Mouse (Mus musculus) thymus, adult 2 months (tissue): ENCODE measurements around the gene AC134908.4. TPM values are rescaled to one million over a fixed set of nuclear protein-coding genes. Genes with fewer than 3 reads are reported as not detected.

Experiments used
- DNase-seq: peaks from one replicate; pipeline ENCODE4 v3.0.0; 2021
- H3K27ac ChIP-seq: fragments of 200-500 bp; 2 replicates; pipeline ENCODE4 v1.5.1; 2012; ENCODE audit warnings: low read length, control low read depth; ENCODE audit not compliant: control insufficient read depth, insufficient read depth
- H3K27me3 ChIP-seq: fragments of 200-500 bp; 2 replicates; pipeline ENCODE4 v1.6.1; 2012; ENCODE audit warnings: mild to moderate bottlenecking, low read length, moderate library complexity, mixed read lengths; ENCODE audit not compliant: control insufficient read depth, insufficient read depth
- H3K36me3 ChIP-seq: fragments of 200-500 bp; 2 replicates; pipeline ENCODE4 v1.6.1; 2012; ENCODE audit warnings: mild to moderate bottlenecking, low read length, moderate library complexity; ENCODE audit not compliant: control insufficient read depth, insufficient read depth
- H3K4me1 ChIP-seq: fragments of 200-500 bp; replicated peaks from 2 replicates; pipeline ENCODE4 v1.6.1; 2012; ENCODE audit warnings: low read length; ENCODE audit not compliant: control insufficient read depth, insufficient read depth
- H3K4me3 ChIP-seq: fragments of 200-500 bp; 2 replicates; pipeline ENCODE4 v1.5.1; 2012; ENCODE audit warnings: mild to moderate bottlenecking, low read length, control low read depth, moderate library complexity; ENCODE audit not compliant: control insufficient read depth, insufficient read depth
- CTCF ChIP-seq: fragments of 200-500 bp; IDR thresholded peaks from 2 replicates; pipeline ENCODE4 v1.5.1; 2012; ENCODE audit warnings: mild to moderate bottlenecking, control low read depth, low read length, moderate library complexity, borderline replicate concordance; ENCODE audit not compliant: control insufficient read depth, poor library complexity, insufficient read depth; ENCODE audit errors: extremely low read depth
- POLR2A ChIP-seq: fragments of 200-500 bp; IDR thresholded peaks from 2 replicates; pipeline ENCODE4 v1.6.1; 2012; ENCODE audit warnings: mild to moderate bottlenecking, low read length, control low read depth, moderate library complexity; ENCODE audit not compliant: control insufficient read depth, poor library complexity, insufficient read depth; ENCODE audit errors: extremely low read depth
- WGBS: fragments of 180-500 bp; shearing (Covaris S2); methylation state at CpG from one replicate; pipeline ENCODE4 v1.1.7; 2018; 5-methylcytosine and 5-hydroxymethylcytosine counted together
- polyA plus RNA-seq: library from polyadenylated mRNA; depleted of rRNA; stranded (reverse); fragments of >200 nt; gene quantifications from 2 replicates; pipeline ENCODE4 v1.2.3, GENCODE M21; 2012

AC134908.4 gene
- polyA plus RNA-seq, 1 experiment: 1.1 TPM

GRCm38 (mm10) chr17:25781339-25781738 is 14.1 kb downstream of the AC134908.4 start:
- H3K36me3 ChIP-seq: no peaks in the 10 kb centered on the region; the same call in 1 of the 2 replicates

DNA sequence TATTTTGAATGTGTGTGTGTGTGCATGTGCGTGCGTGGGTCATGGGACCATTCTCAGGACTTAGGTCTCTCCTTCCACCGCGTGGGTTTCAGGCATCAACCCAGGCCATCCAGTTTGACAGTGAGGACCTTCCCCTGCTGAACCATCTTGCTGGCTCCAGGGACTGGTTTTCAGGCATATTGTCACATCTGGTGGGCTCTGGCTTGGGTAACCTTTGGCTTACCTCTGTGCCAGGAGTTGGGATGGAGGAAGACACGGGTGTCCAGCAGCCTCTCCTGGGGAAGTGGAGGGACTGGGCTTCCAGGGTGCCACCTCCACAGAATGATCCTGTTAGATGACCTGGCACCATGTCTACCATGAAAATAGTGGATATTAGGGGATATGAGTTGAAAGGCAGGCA is 17.5 kb downstream of the AC134908.4 start:
- WGBS: 96% methylated on average over 5 of the region's 5 CpGs
- peaks cover 8% of the 10 kb centered on the region for H3K4me1 ChIP-seq
- TF ChIP-seq POLR2A: no peak
- no peak for TF ChIP-seq CTCF
- H3K36me3 ChIP-seq: no peaks in the 10 kb centered on the region; the same call in 1 of the 2 replicates
- H3K4me3 ChIP-seq: no peak overlapping the region
- DNase-seq: no peak
- H3K27me3 ChIP-seq: no peaks in the 10 kb centered on the region
- H3K27ac ChIP-seq: no peak overlapping the region

More at GRCm38 (mm10) chr17:25781339-25781738, 14.1 kb downstream of the AC134908.4 start:
- DNase-seq: no peak
- TF ChIP-seq CTCF (no peak), POLR2A (no peak)
- Histone ChIP-seq H3K4me3 (no peak overlapping the region), H3K4me1 (peaks cover 15% of the 10 kb centered on the region), H3K27ac (no peak overlapping the region), H3K27me3 (no peaks in the 10 kb centered on the region)
- WGBS: 86% methylated on average over 6 of the region's 6 CpGs

DNA sequence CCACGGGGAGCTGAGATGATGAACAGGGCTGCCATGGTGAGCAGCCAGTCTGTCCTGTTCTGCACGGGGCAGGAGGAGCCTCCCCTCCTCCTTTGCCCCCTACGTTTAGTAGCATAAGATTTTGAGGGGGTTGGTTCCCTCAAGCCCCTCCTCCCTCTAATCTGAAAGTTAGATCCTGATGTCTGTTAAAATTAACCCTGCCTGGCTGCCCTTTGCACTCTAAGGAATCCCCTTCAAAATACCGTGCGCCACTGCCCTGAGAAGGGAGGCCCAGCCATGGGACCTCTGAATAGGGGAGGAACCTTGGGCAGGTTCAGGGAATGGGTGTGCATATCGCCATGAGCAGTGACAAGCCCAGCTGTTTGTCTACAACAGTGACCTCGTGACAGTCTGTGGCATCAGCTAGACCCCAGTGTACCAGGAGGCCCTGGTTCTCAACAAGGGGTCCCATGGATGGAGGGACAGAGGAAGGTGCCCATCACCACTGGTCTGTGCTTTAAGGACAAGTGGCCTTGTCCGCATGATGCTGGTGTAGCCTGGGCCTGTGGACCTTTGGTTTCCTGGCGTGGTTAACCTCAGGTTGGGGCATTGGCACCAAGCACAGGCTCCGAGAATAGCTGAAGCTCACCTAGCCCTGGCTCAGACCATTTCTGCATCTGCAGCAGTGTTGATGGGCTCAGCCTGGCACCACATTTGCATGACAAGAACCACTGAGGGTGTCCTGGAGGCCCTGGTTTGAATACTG is 20.0 kb downstream of the AC134908.4 start:
- H3K36me3 ChIP-seq: no peaks in the 10 kb centered on the region
- no peak overlapping the region for H3K27ac ChIP-seq
- DNase-seq: no peak
- TF ChIP-seq CTCF: no peak
- TF ChIP-seq POLR2A: no peak
- H3K4me1 ChIP-seq: peaks cover 8% of the 10 kb centered on the region
- H3K27me3 ChIP-seq: no peaks in the 10 kb centered on the region
- WGBS: 79% methylated on average over 10 of the region's 10 CpGs
- no peak overlapping the region for H3K4me3 ChIP-seq

DNA sequence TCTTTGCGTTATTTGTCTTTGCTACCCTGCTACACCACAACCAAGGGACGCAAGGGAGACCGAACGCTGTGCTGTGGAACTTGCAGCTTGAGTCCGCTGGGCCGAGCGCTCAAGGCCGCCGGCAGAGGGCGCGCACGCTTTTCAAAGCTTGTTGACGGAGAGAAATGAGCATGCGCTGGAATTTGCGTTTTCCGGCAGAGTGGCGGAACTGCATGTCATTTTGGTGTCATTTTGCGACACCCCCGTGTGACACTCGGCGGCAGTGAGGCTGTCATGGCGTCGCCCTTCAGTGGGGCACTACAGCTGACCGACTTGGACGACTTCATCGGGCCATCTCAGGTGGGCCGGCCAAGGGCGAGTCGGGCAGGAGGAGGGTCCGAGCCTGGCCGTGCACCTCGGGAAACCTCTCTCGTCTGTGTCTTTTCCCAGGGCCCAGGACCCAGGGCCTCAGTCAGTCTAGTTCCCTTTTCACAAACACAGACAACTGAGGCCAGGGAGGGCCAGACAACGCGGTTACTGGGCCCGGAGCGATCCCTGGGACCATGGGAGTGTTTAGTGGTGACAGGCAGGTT is 21.8 kb downstream of the AC134908.4 start, which contains the start of gene Narfl:
Narfl (plus strand) TSS at position 228 of the 572 bp plus-strand sequence.
- Histone ChIP-seq H3K27me3 (no peaks in the 10 kb centered on the region), H3K36me3 (no peaks in the 10 kb centered on the region), H3K4me3 (peak within 1 kb of the TSS; percentile 82), H3K27ac (no peak within 1 kb of the TSS), H3K4me1 (peaks cover 8% of the 10 kb centered on the region)
- TF ChIP-seq CTCF: peak; percentile 98
- peak; percentile 60; the same call in 1 of the 2 replicates for TF ChIP-seq POLR2A
- peak; percentile 97 for DNase-seq
- under 1% methylated on average over 37 of the region's 37 CpGs for WGBS

GRCm38 (mm10) chr17:25769331-25769730 is 26.1 kb downstream of the AC134908.4 start:
- TF ChIP-seq POLR2A (no peak), CTCF (no peak)
- no peak for DNase-seq
- H3K27ac ChIP-seq: no peak overlapping the region
- H3K27me3 ChIP-seq: no peaks in the 10 kb centered on the region
- H3K4me1 ChIP-seq: peaks cover 5% of the 10 kb centered on the region
- H3K4me3 ChIP-seq: no peak overlapping the region
- 56% methylated on average over 9 of the region's 9 CpGs for WGBS
- H3K36me3 ChIP-seq: no peaks in the 10 kb centered on the region

- Histone ChIP-seq H3K27me3 (no peaks in the 10 kb centered on the region), H3K4me1 (no peaks in the 10 kb centered on the region), H3K36me3 (no peaks in the 10 kb centered on the region), H3K27ac (no peak overlapping the region), H3K4me3 (no peak overlapping the region)
- DNase-seq: no peak
- TF ChIP-seq CTCF: no peak
- no peak for TF ChIP-seq POLR2A
- WGBS: 78% methylated on average over 5 of the region's 5 CpGs
Measured at GRCm38 (mm10) chr17:25765886-25766285, 29.6 kb downstream of the AC134908.4 start.
